Mouse (Mus musculus): ENCODE measurements around the gene Kansl1l. TPM values are rescaled to one million over a fixed set of nuclear protein-coding genes. Genes with fewer than 3 reads are reported as not detected.
A peak's percentile ranks its signal among the peaks of the same experiment; 100 is the strongest.

Gene Kansl1l
- polyA plus RNA-seq, 1 experiment from 2014 or later: 6.5 TPM

DNA sequence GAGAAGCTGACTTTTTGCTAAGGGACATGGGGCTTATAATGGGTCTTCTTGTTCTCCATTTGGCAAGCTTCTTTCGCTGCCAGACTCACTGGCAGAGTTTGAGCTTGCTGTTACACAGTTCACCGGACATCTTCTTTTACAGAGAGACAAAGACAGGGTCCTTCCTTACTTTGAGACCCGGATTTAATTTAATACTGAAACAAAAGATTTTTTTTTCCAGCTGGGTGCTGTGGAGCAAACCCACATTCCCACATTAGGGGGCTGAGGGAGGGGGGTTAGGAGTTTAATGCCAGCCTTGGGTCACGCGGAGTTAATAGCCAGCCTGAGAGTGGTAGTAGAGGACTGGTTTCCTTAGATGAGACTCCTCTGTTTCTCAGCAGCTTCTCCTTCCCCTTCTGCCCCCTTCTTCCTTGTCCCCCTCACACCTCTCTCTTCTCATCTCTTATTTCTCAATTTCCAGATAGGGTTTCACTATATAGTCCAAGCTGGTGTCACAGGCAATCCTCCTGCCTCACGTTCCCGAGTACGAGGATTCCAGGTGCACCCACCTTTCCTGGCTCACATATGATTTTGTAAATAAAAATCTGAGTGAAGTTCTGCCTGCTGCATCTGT lies 124.5 kb downstream of the Kansl1l start:
- no peak for TF ChIP-seq EP300 (optimal IDR thresholded peaks at IDR 0.05)
- no peak for TF ChIP-seq CTCF (IDR thresholded peaks at IDR 0.05; ENCODE audit: low read depth)
- H3K36me3 ChIP-seq (ENCODE audit: control insufficient read depth, insufficient read depth, low read length): no peaks in the 10 kb centered on the region
- no peak overlapping the region for H3K27ac ChIP-seq (replicated peaks)
- no peaks in the 10 kb centered on the region for H3K4me1 ChIP-seq (replicated peaks; ENCODE audit: control insufficient read depth, insufficient read depth)
- H3K4me3 ChIP-seq (ENCODE audit: low read depth, low read length): no peak overlapping the region
- 82% methylated on average over 8 of the region's 8 CpGs for WGBS
- H3K4me2 ChIP-seq (replicated peaks; ENCODE audit: low read depth): no peak overlapping the region
- ATAC-seq (ENCODE audit: low FRiP score, low TSS enrichment) (no peak), DNase-seq (ENCODE audit: low spot score) (no peak)
- no peaks in the 10 kb centered on the region for H3K9me3 ChIP-seq (ENCODE audit: control insufficient read depth, low read length)
- no peaks in the 10 kb centered on the region for H3K27me3 ChIP-seq (ENCODE audit: control insufficient read depth, insufficient read depth, low read length)
- no peak overlapping the region for H3K9ac ChIP-seq (ENCODE audit: low read length)

DNA sequence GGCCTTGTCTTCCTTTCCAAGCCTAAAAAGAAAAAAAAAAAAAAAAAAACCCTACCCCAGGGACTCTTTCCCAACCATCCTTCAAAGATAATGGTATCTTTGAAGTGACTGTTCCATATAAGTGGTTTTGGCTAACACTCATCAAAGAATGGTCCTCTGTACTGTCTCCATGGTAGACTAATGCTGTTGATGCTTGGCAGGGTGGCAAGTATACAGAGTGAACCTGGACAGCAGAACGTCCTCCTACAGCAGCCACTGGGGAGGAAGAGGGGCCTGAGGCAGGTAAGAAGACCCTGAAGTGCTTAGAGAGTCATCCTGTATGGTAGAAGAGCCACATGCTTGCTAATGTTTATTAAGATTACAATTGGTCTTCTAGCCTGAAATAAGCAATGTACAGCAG lies 125.1 kb downstream of the Kansl1l start:
- Histone ChIP-seq H3K9me3 (ENCODE audit: control insufficient read depth, low read length) (no peaks in the 10 kb centered on the region), H3K4me3 (ENCODE audit: low read depth, low read length) (no peak overlapping the region), H3K27me3 (ENCODE audit: control insufficient read depth, insufficient read depth, low read length) (no peaks in the 10 kb centered on the region), H3K36me3 (ENCODE audit: control insufficient read depth, insufficient read depth, low read length) (no peaks in the 10 kb centered on the region), H3K9ac (ENCODE audit: low read length) (no peak overlapping the region), H3K4me1 (replicated peaks; ENCODE audit: control insufficient read depth, insufficient read depth) (no peaks in the 10 kb centered on the region), H3K4me2 (replicated peaks; ENCODE audit: low read depth) (no peak overlapping the region), H3K27ac (replicated peaks) (no peak overlapping the region)
- no peak for DNase-seq (ENCODE audit: low spot score)
- TF ChIP-seq CTCF (IDR thresholded peaks at IDR 0.05; ENCODE audit: low read depth): no peak
- TF ChIP-seq EP300 (optimal IDR thresholded peaks at IDR 0.05): no peak
- WGBS: 85% methylated on average over 1 of the region's 1 CpGs
- ATAC-seq (ENCODE audit: low FRiP score, low TSS enrichment): no peak

- Histone ChIP-seq H3K9ac (ENCODE audit: low read length) (no peak overlapping the region), H3K9me3 (ENCODE audit: control insufficient read depth, low read length) (no peaks in the 10 kb centered on the region), H3K27me3 (ENCODE audit: control insufficient read depth, insufficient read depth, low read length) (no peaks in the 10 kb centered on the region), H3K4me3 (ENCODE audit: low read depth, low read length) (no peak overlapping the region), H3K4me1 (replicated peaks; ENCODE audit: control insufficient read depth, insufficient read depth) (no peaks in the 10 kb centered on the region), H3K4me2 (replicated peaks; ENCODE audit: low read depth) (no peak overlapping the region), H3K27ac (replicated peaks) (no peak overlapping the region), H3K36me3 (ENCODE audit: control insufficient read depth, insufficient read depth, low read length) (no peaks in the 10 kb centered on the region)
- DNase-seq (ENCODE audit: low spot score) (no peak), ATAC-seq (ENCODE audit: low FRiP score, low TSS enrichment) (no peak)
- WGBS: 62% methylated on average over 3 of the region's 3 CpGs
- no peak for TF ChIP-seq EP300 (optimal IDR thresholded peaks at IDR 0.05)
- TF ChIP-seq CTCF (IDR thresholded peaks at IDR 0.05; ENCODE audit: low read depth): no peak
These were observed 125.6 kb downstream of the Kansl1l start for GRCm38 (mm10) chr1:66691772-66692171.

DNA sequence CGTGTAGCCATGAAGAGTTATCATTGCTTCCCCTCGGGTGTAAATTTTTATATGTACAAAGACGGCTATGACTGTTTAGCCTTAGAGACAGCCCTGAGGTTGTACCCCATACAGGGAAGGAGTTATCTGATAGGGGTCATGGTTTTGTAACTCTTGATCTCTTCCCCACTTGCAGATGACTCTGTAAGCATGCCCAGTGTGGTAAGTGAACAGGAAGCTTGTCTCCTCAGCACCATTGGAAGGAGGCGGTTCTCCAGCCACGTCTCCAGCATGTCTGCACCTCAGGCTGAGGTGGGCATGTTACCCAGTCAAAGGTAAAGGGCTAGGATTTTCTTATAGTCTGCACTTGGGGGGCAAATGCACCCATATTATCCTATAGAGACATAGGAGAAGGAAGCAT lies 134.4 kb downstream of the Kansl1l start:
- no peak overlapping the region for H3K9ac ChIP-seq (ENCODE audit: low read length)
- DNase-seq (ENCODE audit: low spot score): no peak
- H3K9me3 ChIP-seq (ENCODE audit: control insufficient read depth, low read length): no peaks in the 10 kb centered on the region
- H3K27me3 ChIP-seq (ENCODE audit: control insufficient read depth, insufficient read depth, low read length): no peaks in the 10 kb centered on the region
- H3K4me1 ChIP-seq (replicated peaks; ENCODE audit: control insufficient read depth, insufficient read depth): no peaks in the 10 kb centered on the region
- ATAC-seq (ENCODE audit: low FRiP score, low TSS enrichment): no peak
- no peaks in the 10 kb centered on the region for H3K36me3 ChIP-seq (ENCODE audit: control insufficient read depth, insufficient read depth, low read length)
- H3K4me3 ChIP-seq (ENCODE audit: low read depth, low read length): no peak overlapping the region
- TF ChIP-seq EP300 (optimal IDR thresholded peaks at IDR 0.05) (no peak), CTCF (IDR thresholded peaks at IDR 0.05; ENCODE audit: low read depth) (no peak)
- no peak overlapping the region for H3K4me2 ChIP-seq (replicated peaks; ENCODE audit: low read depth)
- no peak overlapping the region for H3K27ac ChIP-seq (replicated peaks)
- WGBS: 83% methylated on average over 5 of the region's 5 CpGs

DNA sequence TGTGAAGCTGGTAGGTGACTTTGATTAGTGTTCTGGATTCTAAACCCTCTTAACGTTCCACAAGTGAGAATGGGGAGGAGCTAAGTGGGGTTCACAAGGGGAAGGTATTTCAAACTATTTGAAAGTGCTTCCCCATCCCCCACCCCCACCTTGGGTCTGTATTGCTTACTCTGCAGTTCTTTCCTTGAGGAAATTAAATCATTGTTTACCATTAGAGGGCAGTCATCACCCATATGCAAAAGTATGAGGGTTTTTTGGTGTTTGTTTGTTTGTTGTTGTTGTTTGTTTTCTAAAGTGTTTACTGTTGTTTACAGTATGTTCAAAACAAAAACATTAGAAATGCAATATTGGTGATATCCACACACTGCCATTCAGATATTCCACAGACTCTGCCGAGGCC lies 138.7 kb downstream of the Kansl1l start:
- Histone ChIP-seq H3K4me2 (replicated peaks; ENCODE audit: low read depth) (no peak overlapping the region), H3K27me3 (ENCODE audit: control insufficient read depth, insufficient read depth, low read length) (no peaks in the 10 kb centered on the region), H3K36me3 (ENCODE audit: control insufficient read depth, insufficient read depth, low read length) (no peaks in the 10 kb centered on the region), H3K4me3 (ENCODE audit: low read depth, low read length) (no peak overlapping the region), H3K27ac (replicated peaks) (no peak overlapping the region), H3K9ac (ENCODE audit: low read length) (no peak overlapping the region), H3K9me3 (ENCODE audit: control insufficient read depth, low read length) (no peaks in the 10 kb centered on the region), H3K4me1 (replicated peaks; ENCODE audit: control insufficient read depth, insufficient read depth) (no peaks in the 10 kb centered on the region)
- 31% methylated on average over 2 of the region's 2 CpGs for WGBS
- TF ChIP-seq EP300 (optimal IDR thresholded peaks at IDR 0.05) (no peak), CTCF (IDR thresholded peaks at IDR 0.05; ENCODE audit: low read depth) (peak; percentile 47)
- ATAC-seq (ENCODE audit: low FRiP score, low TSS enrichment) (no peak), DNase-seq (ENCODE audit: low spot score) (no peak)

DNA sequence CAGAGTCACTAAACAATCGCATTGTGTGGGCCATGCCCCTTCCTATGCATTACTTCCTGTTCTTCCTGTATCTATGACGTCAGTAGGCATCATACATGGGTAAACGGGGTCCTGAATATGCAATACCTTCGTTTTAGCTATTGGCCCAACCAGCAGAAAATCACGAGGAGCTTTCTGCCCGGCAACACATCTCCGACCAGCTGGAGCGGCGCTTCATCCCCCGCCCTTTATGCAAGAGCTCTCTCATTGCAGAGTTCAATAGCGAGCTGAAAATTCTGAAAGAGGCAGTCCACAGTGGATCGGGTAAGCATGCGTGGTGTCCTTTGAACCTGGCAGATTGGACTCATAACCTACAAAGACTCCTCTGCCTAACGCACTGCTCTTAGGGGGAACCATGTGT lies 139.4 kb downstream of the Kansl1l start:
- no peak overlapping the region for H3K27ac ChIP-seq (replicated peaks)
- TF ChIP-seq EP300 (optimal IDR thresholded peaks at IDR 0.05): no peak
- TF ChIP-seq CTCF (IDR thresholded peaks at IDR 0.05; ENCODE audit: low read depth): no peak
- H3K9ac ChIP-seq (ENCODE audit: low read length): no peak overlapping the region
- H3K4me1 ChIP-seq (replicated peaks; ENCODE audit: control insufficient read depth, insufficient read depth): no peaks in the 10 kb centered on the region
- no peaks in the 10 kb centered on the region for H3K27me3 ChIP-seq (ENCODE audit: control insufficient read depth, insufficient read depth, low read length)
- no peak for ATAC-seq (ENCODE audit: low FRiP score, low TSS enrichment)
- H3K9me3 ChIP-seq (ENCODE audit: control insufficient read depth, low read length): no peaks in the 10 kb centered on the region
- WGBS: 80% methylated on average over 14 of the region's 14 CpGs
- no peak overlapping the region for H3K4me3 ChIP-seq (ENCODE audit: low read depth, low read length)
- no peak overlapping the region for H3K4me2 ChIP-seq (replicated peaks; ENCODE audit: low read depth)
- DNase-seq (ENCODE audit: low spot score): no peak
- no peaks in the 10 kb centered on the region for H3K36me3 ChIP-seq (ENCODE audit: control insufficient read depth, insufficient read depth, low read length)
